Mouse (Mus musculus): Measurements from ENCODE around the gene Hemgn.

Hemgn gene

DNA sequence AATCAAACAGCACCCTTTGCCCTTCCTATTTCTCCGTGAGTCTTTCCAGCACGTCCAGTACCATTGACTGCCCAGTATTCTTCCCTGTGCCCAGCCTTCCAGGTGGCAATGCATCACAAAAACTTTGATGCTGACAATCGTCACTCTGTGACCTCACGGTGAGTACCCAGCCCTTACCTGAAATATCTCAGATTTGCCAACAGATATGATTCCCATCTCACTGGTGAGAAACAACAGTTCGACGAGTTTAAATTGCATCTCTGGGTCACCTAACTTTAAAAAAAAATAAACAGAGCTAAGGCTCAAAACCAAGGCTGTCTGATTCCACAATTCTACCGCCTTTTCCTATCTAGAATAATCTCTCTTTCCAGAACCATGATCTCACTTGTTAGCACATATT, at the start of gene Hemgn:
Gene Hemgn, minus strand, starts transcription at position 101 of the 400 bp plus-strand sequence.
- no peak for DNase-seq

GRCm38 (mm10) chr4:46458411-46458810, 45.1 kb upstream of the Hemgn start:
- no peak for DNase-seq

- DNase-seq = no peak
These were observed 43.9 kb upstream of the Hemgn start for GRCm38 (mm10) chr4:46457186-46457585.

GRCm38 (mm10) chr4:46456762-46457161, 43.5 kb upstream of the Hemgn start:
- DNase-seq = no peak

DNA sequence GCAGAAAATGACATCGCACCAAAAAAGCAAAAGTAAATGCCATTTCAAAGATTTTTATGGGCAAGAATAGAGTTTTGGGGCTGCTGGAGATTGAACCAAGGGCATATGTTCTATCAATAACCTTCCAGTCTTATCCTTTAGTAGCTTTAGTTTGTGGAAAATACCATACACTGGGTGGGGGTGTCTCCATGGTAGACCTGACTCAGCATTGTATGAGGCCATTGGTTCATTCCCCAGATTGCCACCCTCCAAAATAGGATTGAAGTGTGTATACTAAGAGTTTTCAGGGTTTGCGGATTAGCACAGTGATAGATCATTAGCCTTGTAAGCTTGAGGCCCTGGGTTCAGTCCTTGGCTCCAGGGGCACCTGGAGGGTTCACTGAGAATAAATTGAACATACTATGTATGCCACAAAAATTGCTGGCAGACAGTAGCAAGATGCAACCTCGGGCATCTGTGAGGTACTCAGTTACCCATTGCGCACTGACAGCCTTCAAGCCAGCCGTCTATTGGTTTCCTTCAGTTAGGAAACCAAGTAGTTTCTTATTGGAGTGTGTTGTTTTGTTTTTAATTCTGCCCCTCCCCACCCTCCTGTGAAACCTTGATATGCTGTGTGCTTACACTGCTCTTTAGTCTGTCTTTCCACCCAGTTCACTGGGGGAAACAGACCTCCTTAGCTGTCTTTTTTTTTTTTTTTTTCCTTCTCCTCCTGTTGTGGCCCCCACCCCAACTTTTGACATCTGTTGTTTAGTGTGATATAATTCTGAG, 41.0 kb upstream of the Hemgn start:
- DNase-seq = no peak

GRCm38 (mm10) chr4:46452855-46453719, 39.8 kb upstream of the Hemgn start:
- no peak for DNase-seq

DNA sequence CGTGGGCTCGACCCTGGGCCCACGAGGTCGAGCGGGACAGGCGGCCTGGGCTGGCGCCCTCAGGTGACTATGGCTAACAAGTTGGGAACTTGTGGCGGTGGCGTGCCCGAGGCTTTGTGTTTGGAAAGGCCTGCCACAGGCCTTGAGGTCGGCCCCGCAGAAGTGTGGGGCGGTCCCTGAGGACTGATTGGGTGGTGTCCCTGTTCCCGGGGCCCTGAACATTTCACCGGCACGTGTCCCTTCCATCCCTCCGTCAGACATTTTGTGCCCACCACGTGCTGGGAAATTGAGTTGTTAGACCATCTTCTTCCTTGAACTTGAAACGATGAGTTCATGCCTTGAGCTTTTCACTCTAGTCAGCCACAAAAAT, 39.2 kb upstream of the Hemgn start:
- DNase-seq = peak; percentile 38 to 45

- DNase-seq = peak; percentile 51 to 64
These were observed 38.6 kb upstream of the Hemgn start for GRCm38 (mm10) chr4:46451758-46452480.

DNA sequence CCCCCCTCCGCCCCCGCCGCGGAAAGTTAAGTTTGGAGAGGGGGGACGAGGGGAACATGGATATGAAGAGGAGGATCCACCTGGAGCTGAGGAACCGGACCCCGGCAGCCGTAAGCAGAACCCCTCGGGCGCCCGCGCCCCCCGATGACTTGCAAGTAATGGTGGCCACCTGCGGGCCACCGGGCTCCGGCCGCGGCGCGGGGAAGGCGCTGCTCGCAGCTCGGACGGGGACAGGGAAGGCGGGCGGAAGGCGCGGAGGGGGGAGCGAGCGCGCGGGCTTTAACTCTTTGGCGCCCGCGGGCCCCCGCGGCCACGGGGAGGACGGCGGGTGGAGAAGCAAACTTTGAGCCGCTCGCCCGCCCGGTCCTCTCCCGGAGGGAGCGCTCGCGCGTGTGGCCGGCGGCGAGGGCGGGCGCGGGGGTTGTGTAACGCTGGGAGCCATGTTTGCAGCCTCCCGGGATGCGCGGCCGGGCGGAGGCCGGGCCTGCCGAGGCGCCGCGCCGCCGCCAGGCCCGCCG, 38.0 kb upstream of the Hemgn start:
- peak; percentile 54 to 72 for DNase-seq

DNA sequence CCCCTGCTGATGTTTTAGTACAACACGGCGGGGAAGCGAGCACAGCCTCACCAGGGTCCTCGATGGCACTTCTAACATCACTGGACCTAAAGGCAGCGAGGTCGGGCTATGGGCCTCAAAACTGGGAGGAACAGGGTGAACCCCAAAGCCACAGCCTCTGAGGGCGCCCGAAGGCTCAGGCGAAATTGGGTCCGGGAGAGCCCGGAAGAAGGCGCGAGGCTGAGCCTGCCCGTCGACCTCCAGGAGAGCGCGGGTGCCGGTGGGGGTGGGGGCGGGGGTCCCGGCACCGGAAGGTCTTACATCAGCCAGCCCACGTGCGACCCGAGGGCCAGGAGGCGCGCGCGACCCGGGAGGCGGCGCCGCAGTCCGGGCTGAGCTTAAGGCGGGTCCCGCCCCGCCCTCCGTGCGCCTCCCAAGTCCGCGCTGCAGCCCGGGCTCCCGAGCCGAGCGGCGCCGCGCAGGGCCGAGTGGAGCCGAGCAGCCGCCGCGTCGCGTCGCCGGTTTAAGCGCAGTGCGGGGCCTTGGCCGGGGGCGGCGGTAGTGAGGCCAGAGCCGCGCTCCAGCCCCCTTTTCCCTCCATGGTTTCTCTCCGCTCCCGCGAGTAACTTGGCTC, 37.3 kb upstream of the Hemgn start, which contains the start of gene Anp32b:
Gene Anp32b, plus strand, starts transcription at position 384 of the 613 bp plus-strand sequence.
- DNase-seq = peak; percentile 88 to 92

DNA sequence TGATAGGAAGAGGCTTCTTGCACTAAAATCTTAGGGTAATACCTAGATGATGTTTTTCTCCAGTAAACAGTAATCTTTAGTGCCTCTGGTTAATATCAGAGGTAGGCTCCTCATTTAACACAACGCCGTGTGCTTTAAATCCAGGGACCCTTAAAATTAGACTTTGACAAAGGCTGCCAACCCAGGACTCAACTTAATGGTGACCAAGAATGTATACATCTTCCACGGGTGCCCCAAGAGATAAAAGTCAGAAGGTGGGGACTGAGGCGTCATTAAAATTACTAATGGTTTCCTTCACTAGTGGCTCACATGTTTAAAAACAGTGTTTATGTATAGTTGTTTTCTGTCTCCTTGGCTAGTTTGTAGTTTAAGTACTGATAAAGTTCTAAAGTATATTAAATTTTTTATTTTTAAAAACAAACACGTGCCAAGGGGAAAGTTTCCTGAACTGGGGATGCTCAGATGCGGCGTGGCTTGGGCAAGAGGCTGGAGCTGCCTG, 36.8 kb upstream of the Hemgn start:
- peak in 1 of 2 experiments; percentile 9 for DNase-seq

DNA sequence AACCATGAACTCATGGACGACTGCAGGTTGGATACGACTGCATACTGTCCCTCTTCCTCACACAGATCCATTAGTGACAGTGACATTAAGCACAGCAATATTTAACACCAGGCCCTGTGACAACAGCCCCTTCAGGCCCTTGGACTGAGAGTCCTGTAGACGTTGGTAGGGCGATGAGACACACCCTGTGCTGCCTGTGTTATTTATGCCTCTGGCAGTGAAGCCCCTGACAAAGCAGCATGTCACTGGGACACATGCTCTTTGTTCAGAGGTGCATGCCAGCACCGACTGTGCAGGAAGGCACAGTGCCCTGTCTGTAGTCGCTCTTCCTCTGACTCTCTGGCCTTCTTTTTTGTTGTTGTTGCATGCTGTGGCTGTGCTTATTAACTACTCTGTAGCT, 35.6 kb upstream of the Hemgn start:
- DNase-seq = no peak

- no peak for DNase-seq
These were observed 34.2 kb upstream of the Hemgn start for GRCm38 (mm10) chr4:46447461-46447860.

GRCm38 (mm10) chr4:46445237-46445945, 32.1 kb upstream of the Hemgn start:
- DNase-seq = no peak

DNA sequence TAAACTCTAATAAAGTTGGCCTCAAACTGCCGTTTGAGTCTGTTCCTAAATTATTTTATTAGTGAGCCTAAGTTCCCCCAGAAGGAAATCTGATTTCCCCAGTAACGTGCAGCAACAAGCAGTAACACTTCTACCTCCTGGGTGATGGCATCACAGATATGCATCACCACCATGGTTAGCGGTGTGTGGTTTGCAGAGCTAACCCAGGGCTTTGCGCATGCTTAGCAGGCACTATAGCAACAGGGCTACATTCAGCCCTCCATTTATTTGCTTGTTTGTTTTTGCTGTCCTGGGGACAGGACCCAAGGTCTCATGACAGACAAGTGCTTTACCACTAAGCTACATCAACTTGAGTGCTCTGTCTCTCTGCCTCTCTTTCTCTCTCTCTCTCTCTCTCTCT, 29.2 kb upstream of the Hemgn start:
- DNase-seq = no peak

DNA sequence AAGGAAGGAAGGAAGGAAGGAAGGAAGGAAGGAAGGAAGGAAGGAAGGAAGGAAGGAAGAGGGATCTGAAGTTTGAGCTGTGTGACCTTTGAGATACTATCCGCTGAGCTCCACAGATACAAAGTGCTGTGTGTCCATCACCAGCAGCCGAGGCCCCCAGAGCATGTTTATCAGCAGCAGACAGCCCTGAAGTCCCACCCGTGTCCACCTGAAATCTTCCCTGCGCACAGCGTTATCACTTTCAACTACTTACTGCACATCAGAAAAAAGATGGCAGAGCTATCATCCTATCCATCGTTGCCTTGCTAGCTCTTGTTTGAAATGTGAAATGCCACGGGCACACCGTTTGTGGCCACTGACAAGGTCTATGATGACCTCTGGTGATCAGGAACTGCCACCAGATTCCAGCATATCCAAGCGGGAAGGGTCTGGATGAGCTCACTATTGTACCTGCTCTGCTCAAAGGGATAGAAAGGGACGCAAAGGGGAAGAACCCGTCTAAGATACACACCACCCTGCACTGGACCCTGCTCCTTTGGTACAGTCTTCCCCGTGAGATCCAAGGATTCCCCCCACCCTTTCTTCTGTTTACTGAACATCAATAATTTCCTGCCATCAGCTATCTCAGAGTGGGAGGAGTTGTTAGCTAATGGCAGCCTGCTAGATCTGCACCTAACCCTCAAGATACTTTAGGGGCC, 19.2 kb upstream of the Hemgn start:
- no peak for DNase-seq

- DNase-seq = no peak
These were observed 15.7 kb upstream of the Hemgn start for GRCm38 (mm10) chr4:46428903-46429499.

GRCm38 (mm10) chr4:46422625-46423024, 9.3 kb upstream of the Hemgn start:
- DNase-seq = no peak

DNA sequence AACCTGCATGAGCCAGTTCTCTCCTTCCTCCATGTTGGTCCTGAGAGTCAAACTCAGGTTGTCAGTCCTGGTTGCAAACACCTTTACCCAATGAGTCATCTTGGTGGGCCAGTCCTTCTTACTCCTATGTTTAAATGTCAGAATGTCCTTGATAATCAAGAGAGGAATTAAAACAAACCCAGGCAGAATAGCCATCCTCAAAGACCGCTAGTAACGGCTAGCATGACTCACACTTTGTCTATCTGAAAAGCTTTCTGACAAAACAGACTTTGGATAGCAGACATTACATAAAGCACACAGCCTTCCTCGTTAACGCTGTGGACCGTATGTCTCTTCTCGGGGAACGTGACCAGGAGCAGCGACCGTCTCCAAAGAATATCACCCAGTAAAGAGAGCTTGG, 5.5 kb upstream of the Hemgn start:
- no peak for DNase-seq

GRCm38 (mm10) chr4:46417491-46417890, 4.2 kb upstream of the Hemgn start:
- peak; percentile 7 to 32 for DNase-seq

- DNase-seq = no peak
These were observed 1.2 kb downstream of the Hemgn start for GRCm38 (mm10) chr4:46412113-46412512.

Data from kidney, adult 8-10 months (tissue).